Mouse (Mus musculus): ENCODE data around the gene Dusp14. TPM values are rescaled to one million over a fixed set of nuclear protein-coding genes. Genes with fewer than 3 reads are reported as not detected.

Gene Dusp14
- polyA plus RNA-seq, 1 experiment, result 17.1 TPM

DNA sequence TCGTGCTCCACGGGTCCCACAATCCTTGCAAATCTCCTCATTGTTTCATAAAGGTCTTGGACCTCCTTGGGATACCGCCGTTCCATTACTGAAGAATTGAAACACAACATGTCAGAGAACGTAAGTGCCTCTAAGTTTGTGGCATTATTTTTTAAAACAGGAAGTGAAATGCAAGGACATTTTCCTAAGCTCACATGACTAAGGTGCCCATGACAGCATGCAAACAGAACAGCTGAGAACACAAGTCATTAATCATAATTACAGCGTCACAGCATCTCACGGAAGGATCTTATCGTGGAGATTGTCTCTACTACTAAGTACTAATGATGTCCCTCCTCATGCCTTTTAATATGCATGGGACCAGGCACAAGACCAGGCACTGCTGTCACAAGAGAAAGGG is 21.5 kb upstream of the Dusp14 start:
- H3K36me3 ChIP-seq (replicated peaks; ENCODE audit: low read length), result peaks cover 91% of the 10 kb centered on the region
- TF ChIP-seq FLI1 (IDR thresholded peaks at IDR 0.05; ENCODE audit: low read length), result no peak
- no peak for TF ChIP-seq GATA1 (IDR thresholded peaks at IDR 0.05; ENCODE audit: borderline replicate concordance, low read length)
- H3K9me3 ChIP-seq, result no peaks in the 10 kb centered on the region
- no peaks in the 10 kb centered on the region for H3K27me3 ChIP-seq (replicated peaks)
- H3K4me1 ChIP-seq, result 0 out of 2 replicates have a peak, but pooled peaks cover 3% of the 10 kb centered on the region
- no peak overlapping the region for H3K4me3 ChIP-seq (replicated peaks)

DNA sequence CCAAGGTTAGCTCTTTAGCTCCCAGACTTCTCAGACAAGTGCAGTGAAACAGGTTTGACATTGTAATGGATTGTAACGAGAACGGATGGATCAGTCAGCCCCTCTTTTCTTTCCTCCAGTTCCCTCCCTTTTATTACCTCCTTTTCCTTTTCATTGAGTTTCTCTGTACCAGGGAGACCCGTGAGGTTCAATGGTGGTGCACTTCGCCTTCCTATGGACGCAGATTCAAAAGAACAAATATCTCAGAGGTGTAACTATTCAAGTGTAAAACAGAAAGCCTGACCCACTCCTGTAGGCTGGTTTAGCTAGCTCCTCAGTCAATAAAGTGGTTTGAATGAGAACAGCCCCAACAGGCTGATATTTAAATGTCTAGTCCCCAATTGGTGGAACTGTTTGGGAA is 12.8 kb upstream of the Dusp14 start:
- no peak for TF ChIP-seq FLI1 (IDR thresholded peaks at IDR 0.05; ENCODE audit: low read length)
- TF ChIP-seq GATA1 (IDR thresholded peaks at IDR 0.05; ENCODE audit: borderline replicate concordance, low read length), result no peak
- H3K36me3 ChIP-seq (replicated peaks; ENCODE audit: low read length), result peaks cover 82% of the 10 kb centered on the region
- H3K4me1 ChIP-seq, result peaks cover 19% of the 10 kb centered on the region
- no peak overlapping the region for H3K4me3 ChIP-seq (replicated peaks)
- no peaks in the 10 kb centered on the region for H3K27me3 ChIP-seq (replicated peaks)
- no peaks in the 10 kb centered on the region for H3K9me3 ChIP-seq

DNA sequence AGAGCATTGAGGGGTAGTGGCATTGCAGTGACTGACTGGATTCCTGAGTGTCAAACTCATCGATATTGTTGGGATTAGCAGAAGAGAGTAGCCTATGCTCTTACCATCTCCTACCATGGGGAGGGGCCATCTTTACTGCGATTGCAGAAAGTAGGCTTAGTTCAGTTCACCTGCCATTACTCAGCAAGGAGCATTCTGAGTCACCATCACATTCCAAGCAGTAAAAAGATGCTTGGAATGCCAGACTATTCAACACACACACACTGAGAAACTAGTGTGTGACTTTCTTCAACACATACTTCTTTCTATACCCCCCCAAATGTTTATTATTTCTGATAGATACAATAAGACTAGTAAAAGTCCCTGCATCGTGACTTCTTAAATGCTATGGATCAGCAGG is 11.3 kb upstream of the Dusp14 start:
- Histone ChIP-seq H3K36me3 (replicated peaks; ENCODE audit: low read length) (peaks cover 66% of the 10 kb centered on the region), H3K4me1 (peaks cover 19% of the 10 kb centered on the region)

DNA sequence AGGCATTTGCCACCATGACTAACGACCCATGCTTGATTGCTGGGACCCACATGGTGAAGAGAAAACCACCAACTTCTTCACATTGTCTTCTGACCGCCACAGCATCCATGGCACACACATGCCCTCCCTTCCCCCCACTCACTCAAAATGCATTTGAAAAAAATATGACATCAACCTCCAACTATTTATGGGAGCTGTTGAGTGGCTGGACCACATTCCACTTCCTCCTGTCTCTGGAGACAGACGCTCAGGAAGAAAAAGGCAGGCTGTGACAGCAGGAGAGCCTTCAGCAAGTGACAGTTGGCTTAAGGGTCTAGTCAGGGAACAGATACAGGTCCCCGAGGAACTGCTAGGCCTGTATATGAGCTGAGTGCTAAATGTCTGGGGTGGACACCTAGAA is 10.8 kb upstream of the Dusp14 start:
- peaks cover 63% of the 10 kb centered on the region for H3K36me3 ChIP-seq (replicated peaks; ENCODE audit: low read length)
- H3K9me3 ChIP-seq, result no peaks in the 10 kb centered on the region
- no peak overlapping the region for H3K4me3 ChIP-seq (replicated peaks)
- TF ChIP-seq FLI1 (IDR thresholded peaks at IDR 0.05; ENCODE audit: low read length), result no peak
- TF ChIP-seq GATA1 (IDR thresholded peaks at IDR 0.05; ENCODE audit: borderline replicate concordance, low read length), result no peak
- no peaks in the 10 kb centered on the region for H3K27me3 ChIP-seq (replicated peaks)
- H3K4me1 ChIP-seq, result peaks cover 19% of the 10 kb centered on the region

More for the DNA sequence above, 11.3 kb upstream of the Dusp14 start:
- Histone ChIP-seq H3K4me3 (replicated peaks) (no peak overlapping the region), H3K9me3 (no peaks in the 10 kb centered on the region), H3K27me3 (replicated peaks) (no peaks in the 10 kb centered on the region)
- TF ChIP-seq GATA1 (IDR thresholded peaks at IDR 0.05; ENCODE audit: borderline replicate concordance, low read length) (no peak), FLI1 (IDR thresholded peaks at IDR 0.05; ENCODE audit: low read length) (no peak)

GRCm38 (mm10) chr11:84079361-84079760 is 10.3 kb upstream of the Dusp14 start:
- H3K9me3 ChIP-seq, result no peaks in the 10 kb centered on the region
- H3K36me3 ChIP-seq (replicated peaks; ENCODE audit: low read length), result peaks cover 57% of the 10 kb centered on the region
- H3K27me3 ChIP-seq (replicated peaks), result peaks cover 2% of the 10 kb centered on the region
- H3K4me1 ChIP-seq, result peaks cover 19% of the 10 kb centered on the region
- H3K4me3 ChIP-seq (replicated peaks), result no peak overlapping the region
- TF ChIP-seq FLI1 (IDR thresholded peaks at IDR 0.05; ENCODE audit: low read length) (no peak), GATA1 (IDR thresholded peaks at IDR 0.05; ENCODE audit: borderline replicate concordance, low read length) (no peak)

GRCm38 (mm10) chr11:84078601-84079000 is 9.5 kb upstream of the Dusp14 start:
- Histone ChIP-seq H3K9me3 (no peaks in the 10 kb centered on the region), H3K36me3 (replicated peaks; ENCODE audit: low read length) (peaks cover 50% of the 10 kb centered on the region), H3K4me3 (replicated peaks) (no peak overlapping the region), H3K27me3 (replicated peaks) (peaks cover 7% of the 10 kb centered on the region), H3K4me1 (peaks cover 17% of the 10 kb centered on the region)
- TF ChIP-seq GATA1 (IDR thresholded peaks at IDR 0.05; ENCODE audit: borderline replicate concordance, low read length) (no peak), FLI1 (IDR thresholded peaks at IDR 0.05; ENCODE audit: low read length) (no peak)

DNA sequence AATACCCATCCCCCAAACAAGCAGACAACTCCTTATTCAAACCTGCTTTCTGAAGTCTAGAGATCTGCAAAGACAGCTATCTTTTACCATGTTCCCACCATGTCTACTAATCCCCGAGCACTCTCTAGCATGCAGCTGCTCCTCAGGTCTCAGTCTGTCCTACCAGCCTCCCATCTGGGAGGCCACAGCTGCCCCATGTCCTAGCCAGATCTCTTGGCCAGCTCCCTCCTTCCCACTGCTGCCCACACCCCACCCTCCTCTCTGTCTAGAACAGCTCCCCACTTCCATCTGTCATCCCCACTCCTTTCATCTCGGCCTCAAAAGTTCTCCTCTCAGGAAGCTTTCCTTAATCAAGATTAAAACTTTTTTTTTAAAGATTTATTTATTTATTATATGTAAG is 7.9 kb upstream of the Dusp14 start:
- Histone ChIP-seq H3K36me3 (replicated peaks; ENCODE audit: low read length) (peaks cover 35% of the 10 kb centered on the region), H3K9me3 (no peaks in the 10 kb centered on the region), H3K4me3 (replicated peaks) (no peak overlapping the region), H3K27me3 (replicated peaks) (peaks cover 13% of the 10 kb centered on the region), H3K4me1 (peaks cover 17% of the 10 kb centered on the region)
- TF ChIP-seq FLI1 (IDR thresholded peaks at IDR 0.05; ENCODE audit: low read length) (no peak), GATA1 (IDR thresholded peaks at IDR 0.05; ENCODE audit: borderline replicate concordance, low read length) (no peak)

DNA sequence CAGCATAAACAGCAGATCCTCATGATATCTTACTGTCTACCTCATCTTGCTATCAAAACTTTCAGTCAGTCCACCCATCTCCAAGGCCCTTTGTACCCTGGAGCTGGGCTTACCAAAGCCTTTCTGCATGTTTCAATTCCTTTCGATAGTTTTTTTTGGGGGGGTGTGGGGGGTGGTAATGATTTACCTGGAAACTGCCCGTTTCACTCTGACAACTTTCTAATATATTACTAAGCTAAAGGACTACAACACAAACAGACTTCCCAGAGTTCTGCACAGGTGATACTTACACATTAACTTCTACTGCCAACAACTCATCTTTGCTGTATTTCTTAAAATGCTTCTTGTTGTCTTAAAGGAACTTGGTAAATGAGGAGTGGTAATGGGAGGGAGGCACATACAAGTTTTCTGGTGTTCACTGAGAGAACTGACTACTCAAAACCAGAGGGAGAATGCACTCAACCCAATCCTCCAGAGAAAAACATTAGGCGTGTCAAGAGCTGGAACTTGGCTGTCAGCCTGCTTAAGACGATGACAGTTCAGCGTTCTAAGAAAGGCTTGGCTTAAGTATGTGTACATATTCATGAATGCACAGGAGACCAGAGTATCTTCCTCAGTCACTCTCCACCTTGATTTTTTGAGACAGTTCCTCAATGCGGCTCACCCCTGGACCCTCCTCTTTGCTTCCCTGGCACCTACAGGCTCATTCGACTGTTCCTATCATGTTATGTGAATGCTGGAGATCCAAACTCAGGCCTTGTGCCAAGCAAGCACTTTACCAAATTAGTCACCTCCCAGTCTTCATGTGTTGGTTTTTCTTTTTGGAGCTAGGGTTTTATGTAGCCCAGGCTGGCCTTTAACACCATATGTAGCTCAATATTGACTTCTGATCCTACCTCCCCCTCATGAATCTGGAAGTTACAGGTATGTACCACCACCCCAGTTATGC is 5.0 kb upstream of the Dusp14 start:
- Histone ChIP-seq H3K4me3 (replicated peaks) (no peak overlapping the region), H3K36me3 (replicated peaks; ENCODE audit: low read length) (peaks cover 10% of the 10 kb centered on the region), H3K27me3 (replicated peaks) (peaks cover 26% of the 10 kb centered on the region), H3K9me3 (no peaks in the 10 kb centered on the region), H3K4me1 (peaks cover 11% of the 10 kb centered on the region)
- no peak for TF ChIP-seq FLI1 (IDR thresholded peaks at IDR 0.05; ENCODE audit: low read length)
- no peak for TF ChIP-seq GATA1 (IDR thresholded peaks at IDR 0.05; ENCODE audit: borderline replicate concordance, low read length)

DNA sequence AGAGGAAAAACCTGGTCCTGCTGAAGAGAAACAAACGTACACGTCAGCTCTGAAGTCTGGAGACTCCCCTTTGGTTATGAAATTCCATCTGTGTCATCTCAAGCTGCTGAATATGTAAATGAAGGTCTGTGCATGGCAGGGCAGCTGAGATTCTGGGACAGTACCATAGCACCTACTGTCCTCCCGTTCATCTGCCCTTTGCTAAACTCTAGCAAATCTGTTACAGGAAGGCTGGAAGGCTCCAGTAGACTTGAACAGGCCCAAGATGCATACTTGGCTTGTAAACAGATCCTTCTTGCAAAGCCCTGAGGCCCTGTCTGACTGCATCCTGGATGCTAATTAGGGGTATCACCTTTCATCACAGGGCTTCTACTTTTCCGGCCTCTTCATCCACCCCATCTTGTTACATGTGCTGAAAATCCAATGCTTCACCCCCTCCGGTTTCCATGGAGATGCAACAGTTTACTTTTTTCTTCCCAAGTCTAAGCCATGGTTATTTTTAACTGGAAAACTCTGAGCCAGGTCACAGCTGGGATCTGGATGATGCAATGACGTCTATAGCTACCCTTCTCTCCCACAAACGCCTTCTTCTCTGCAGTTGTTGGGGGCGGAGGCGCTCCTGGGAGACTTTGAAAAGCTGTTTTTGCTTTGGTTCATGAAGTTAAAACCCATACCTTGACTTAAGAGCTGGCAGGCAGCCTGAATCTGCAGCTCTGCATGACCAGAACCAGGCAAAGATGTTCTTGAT is 4.0 kb upstream of the Dusp14 start:
- H3K4me1 ChIP-seq, result peaks cover 18% of the 10 kb centered on the region
- TF ChIP-seq FLI1 (IDR thresholded peaks at IDR 0.05; ENCODE audit: low read length), result no peak
- H3K36me3 ChIP-seq (replicated peaks; ENCODE audit: low read length), result peaks cover under 1% of the 10 kb centered on the region
- H3K27me3 ChIP-seq (replicated peaks), result peaks cover 36% of the 10 kb centered on the region
- H3K9me3 ChIP-seq, result no peaks in the 10 kb centered on the region
- no peak overlapping the region for H3K4me3 ChIP-seq (replicated peaks)

Measured in megakaryocyte, embryonic 14.5 days (primary cell).